Mouse (Mus musculus) lung, adult 18-20 months (tissue): ENCODE results near the gene Treml1.

ENCODE experiments used
- DNase-seq, 2 experiments: peaks; one replicate each; pipeline ENCODE4 v3.0.0; 2022; ENCODE audit warnings: mixed read lengths in 2 of 2

Treml1 gene

GRCm38 (mm10) chr17:48410299-48410785, 50.6 kb downstream of the Treml1 start:
- DNase-seq = no peak

GRCm38 (mm10) chr17:48411241-48411640, 51.5 kb downstream of the Treml1 start:
- DNase-seq = no peak

GRCm38 (mm10) chr17:48416011-48416410, 56.3 kb downstream of the Treml1 start:
- no peak for DNase-seq
